Mouse (Mus musculus): ENCODE results near the gene Cd200r4. TPM values are rescaled to one million over a fixed set of nuclear protein-coding genes. Genes with fewer than 3 reads are reported as not detected.
A peak's percentile ranks its signal among the peaks of the same experiment; 100 is the strongest.

Gene Cd200r4
- total RNA-seq, 1 experiment, result not detected

- H3K9ac ChIP-seq (ENCODE audit: insufficient read depth, low read depth, low read length, poor library complexity, severe bottlenecking), result no peak overlapping the region
- no peak for DNase-seq (ENCODE audit: low read depth, low spot score)
Observed at GRCm38 (mm10) chr16:44767506-44767905, 44.0 kb upstream of the Cd200r4 start.

GRCm38 (mm10) chr16:44767967-44768366, 43.6 kb upstream of the Cd200r4 start:
- Histone ChIP-seq H3K9ac (ENCODE audit: insufficient read depth, low read depth, low read length, poor library complexity, severe bottlenecking) (no peak overlapping the region), H3K4me3 (ENCODE audit: insufficient read depth in 1 of 2, low read depth in 1 of 2, low read length in 2 of 2, poor library complexity in 1 of 2, severe bottlenecking in 1 of 2) (no peak overlapping the region), H3K4me1 (ENCODE audit: control insufficient read depth in 2 of 2, insufficient read depth in 2 of 2, low read length in 2 of 2, poor library complexity in 1 of 2) (peaks cover 3 to 6% of the 10 kb centered on the region in 2 experiments; a peak in 1 of 4 replicates), H3K36me3 (ENCODE audit: control insufficient read depth, insufficient read depth, low read length, poor library complexity, severe bottlenecking) (no peaks in the 10 kb centered on the region), H3K27ac (ENCODE audit: insufficient read depth, low read depth, low read length, poor library complexity, severe bottlenecking) (no peak overlapping the region), H3K9me3 (ENCODE audit: control insufficient read depth, insufficient read depth, low read depth, low read length) (no peaks in the 10 kb centered on the region)
- no peak for DNase-seq (ENCODE audit: low read depth, low spot score)
- in situ Hi-C loops (cut with MboI; ENCODE audit: low sequenced_read_pairs in 2 of 2, unreplicated experiment in 2 of 2), result no loop called here
- TF ChIP-seq HCFC1 (IDR thresholded peaks at IDR 0.05; ENCODE audit: borderline replicate concordance, insufficient read depth, low read length) (no peak), ZC3H11A (IDR thresholded peaks at IDR 0.05; ENCODE audit: borderline replicate concordance, low read depth, low read length) (0 out of 2 replicates have a peak, but pooled peaks have one; percentile 6), CHD2 (IDR thresholded peaks at IDR 0.05; ENCODE audit: low read depth, low read length) (no peak), MAFK (IDR thresholded peaks at IDR 0.05; ENCODE audit: insufficient read depth, low read depth, low read length) (no peak)

More at GRCm38 (mm10) chr16:44767506-44767905, 44.0 kb upstream of the Cd200r4 start:
- Histone ChIP-seq H3K4me3 (ENCODE audit: insufficient read depth in 1 of 2, low read depth in 1 of 2, low read length in 2 of 2, poor library complexity in 1 of 2, severe bottlenecking in 1 of 2) (no peak overlapping the region), H3K36me3 (ENCODE audit: control insufficient read depth, insufficient read depth, low read length, poor library complexity, severe bottlenecking) (no peaks in the 10 kb centered on the region), H3K4me1 (ENCODE audit: control insufficient read depth in 2 of 2, insufficient read depth in 2 of 2, low read length in 2 of 2, poor library complexity in 1 of 2) (peaks cover 3 to 6% of the 10 kb centered on the region in 2 experiments; a peak in 1 of 4 replicates), H3K9me3 (ENCODE audit: control insufficient read depth, insufficient read depth, low read depth, low read length) (no peaks in the 10 kb centered on the region), H3K27ac (ENCODE audit: insufficient read depth, low read depth, low read length, poor library complexity, severe bottlenecking) (no peak overlapping the region)
- TF ChIP-seq ZC3H11A (IDR thresholded peaks at IDR 0.05; ENCODE audit: borderline replicate concordance, low read depth, low read length) (no peak), MAFK (IDR thresholded peaks at IDR 0.05; ENCODE audit: insufficient read depth, low read depth, low read length) (no peak), HCFC1 (IDR thresholded peaks at IDR 0.05; ENCODE audit: borderline replicate concordance, insufficient read depth, low read length) (no peak), CHD2 (IDR thresholded peaks at IDR 0.05; ENCODE audit: low read depth, low read length) (no peak), ZNF384 (IDR thresholded peaks at IDR 0.05; ENCODE audit: low read depth, low read length) (no peak)
- in situ Hi-C loops (cut with MboI; ENCODE audit: low sequenced_read_pairs in 2 of 2, unreplicated experiment in 2 of 2), result no loop called here

- no peak for DNase-seq (ENCODE audit: low read depth, low spot score)
Observed at GRCm38 (mm10) chr16:44772577-44772976, 39.0 kb upstream of the Cd200r4 start.

GRCm38 (mm10) chr16:44773673-44774072, 37.9 kb upstream of the Cd200r4 start:
- Histone ChIP-seq H3K9ac (ENCODE audit: insufficient read depth, low read depth, low read length, poor library complexity, severe bottlenecking) (no peak overlapping the region), H3K9me3 (ENCODE audit: control insufficient read depth, insufficient read depth, low read depth, low read length) (no peaks in the 10 kb centered on the region), H3K36me3 (ENCODE audit: control insufficient read depth, insufficient read depth, low read length, poor library complexity, severe bottlenecking) (no peaks in the 10 kb centered on the region), H3K27ac (ENCODE audit: insufficient read depth, low read depth, low read length, poor library complexity, severe bottlenecking) (no peak overlapping the region), H3K4me1 (ENCODE audit: control insufficient read depth in 2 of 2, insufficient read depth in 2 of 2, low read length in 2 of 2, poor library complexity in 1 of 2) (no peaks in the 10 kb centered on the region), H3K4me3 (ENCODE audit: insufficient read depth in 1 of 2, low read depth in 1 of 2, low read length in 2 of 2, poor library complexity in 1 of 2, severe bottlenecking in 1 of 2) (no peak overlapping the region)
- DNase-seq (ENCODE audit: low read depth, low spot score), result no peak
- in situ Hi-C loops (cut with MboI; ENCODE audit: low sequenced_read_pairs in 2 of 2, unreplicated experiment in 2 of 2), result no loop called here
- TF ChIP-seq ZC3H11A (IDR thresholded peaks at IDR 0.05; ENCODE audit: borderline replicate concordance, low read depth, low read length), result no peak
- TF ChIP-seq CHD2 (IDR thresholded peaks at IDR 0.05; ENCODE audit: low read depth, low read length), result no peak
- TF ChIP-seq HCFC1 (IDR thresholded peaks at IDR 0.05; ENCODE audit: borderline replicate concordance, insufficient read depth, low read length), result no peak
- TF ChIP-seq MAFK (IDR thresholded peaks at IDR 0.05; ENCODE audit: insufficient read depth, low read depth, low read length), result no peak
- TF ChIP-seq ZNF384 (IDR thresholded peaks at IDR 0.05; ENCODE audit: low read depth, low read length), result no peak

More at GRCm38 (mm10) chr16:44772577-44772976, 39.0 kb upstream of the Cd200r4 start:
- no peak overlapping the region for H3K4me3 ChIP-seq (ENCODE audit: insufficient read depth in 1 of 2, low read depth in 1 of 2, low read length in 2 of 2, poor library complexity in 1 of 2, severe bottlenecking in 1 of 2)
- H3K27ac ChIP-seq (ENCODE audit: insufficient read depth, low read depth, low read length, poor library complexity, severe bottlenecking), result no peak overlapping the region
- H3K4me1 ChIP-seq (ENCODE audit: control insufficient read depth in 2 of 2, insufficient read depth in 2 of 2, low read length in 2 of 2, poor library complexity in 1 of 2), result no peaks in the 10 kb centered on the region
- no peak for TF ChIP-seq ZC3H11A (IDR thresholded peaks at IDR 0.05; ENCODE audit: borderline replicate concordance, low read depth, low read length)
- TF ChIP-seq MAFK (IDR thresholded peaks at IDR 0.05; ENCODE audit: insufficient read depth, low read depth, low read length), result no peak
- TF ChIP-seq HCFC1 (IDR thresholded peaks at IDR 0.05; ENCODE audit: borderline replicate concordance, insufficient read depth, low read length), result no peak
- TF ChIP-seq CHD2 (IDR thresholded peaks at IDR 0.05; ENCODE audit: low read depth, low read length), result no peak
- no peak for TF ChIP-seq ZNF384 (IDR thresholded peaks at IDR 0.05; ENCODE audit: low read depth, low read length)
- no peaks in the 10 kb centered on the region for H3K36me3 ChIP-seq (ENCODE audit: control insufficient read depth, insufficient read depth, low read length, poor library complexity, severe bottlenecking)
- H3K9me3 ChIP-seq (ENCODE audit: control insufficient read depth, insufficient read depth, low read depth, low read length), result no peaks in the 10 kb centered on the region
- no peak overlapping the region for H3K9ac ChIP-seq (ENCODE audit: insufficient read depth, low read depth, low read length, poor library complexity, severe bottlenecking)
- in situ Hi-C loops (cut with MboI; ENCODE audit: low sequenced_read_pairs in 2 of 2, unreplicated experiment in 2 of 2), result no loop called here

- no peak overlapping the region for H3K9ac ChIP-seq (ENCODE audit: insufficient read depth, low read depth, low read length, poor library complexity, severe bottlenecking)
- H3K4me1 ChIP-seq (ENCODE audit: control insufficient read depth in 2 of 2, insufficient read depth in 2 of 2, low read length in 2 of 2, poor library complexity in 1 of 2), result no peaks in the 10 kb centered on the region
- no peak for DNase-seq (ENCODE audit: low read depth, low spot score)
- H3K27ac ChIP-seq (ENCODE audit: insufficient read depth, low read depth, low read length, poor library complexity, severe bottlenecking), result no peak overlapping the region
- no peaks in the 10 kb centered on the region for H3K36me3 ChIP-seq (ENCODE audit: control insufficient read depth, insufficient read depth, low read length, poor library complexity, severe bottlenecking)
- TF ChIP-seq ZNF384 (IDR thresholded peaks at IDR 0.05; ENCODE audit: low read depth, low read length) (no peak), MAFK (IDR thresholded peaks at IDR 0.05; ENCODE audit: insufficient read depth, low read depth, low read length) (no peak), CHD2 (IDR thresholded peaks at IDR 0.05; ENCODE audit: low read depth, low read length) (no peak), HCFC1 (IDR thresholded peaks at IDR 0.05; ENCODE audit: borderline replicate concordance, insufficient read depth, low read length) (no peak), ZC3H11A (IDR thresholded peaks at IDR 0.05; ENCODE audit: borderline replicate concordance, low read depth, low read length) (no peak)
- no peaks in the 10 kb centered on the region for H3K9me3 ChIP-seq (ENCODE audit: control insufficient read depth, insufficient read depth, low read depth, low read length)
- in situ Hi-C loops (cut with MboI; ENCODE audit: low sequenced_read_pairs in 2 of 2, unreplicated experiment in 2 of 2), result no loop called here
- no peak overlapping the region for H3K4me3 ChIP-seq (ENCODE audit: insufficient read depth in 1 of 2, low read depth in 1 of 2, low read length in 2 of 2, poor library complexity in 1 of 2, severe bottlenecking in 1 of 2)
Observed at GRCm38 (mm10) chr16:44774201-44774600, 37.3 kb upstream of the Cd200r4 start.

Data from ES-E14 (cell line).